Mouse (Mus musculus) left cerebral cortex, adult 8-10 months (tissue): ENCODE results near the gene Tmem14a. TPM values are rescaled to one million over a fixed set of nuclear protein-coding genes. Genes with fewer than 3 reads are reported as not detected.

Experiments used
- total RNA-seq, 4 experiments: library from RNA; stranded (reverse); gene quantifications; 2 replicates each; pipeline ENCODE4 v1.2.4; 2022

Gene Tmem14a
- total RNA-seq, 4 experiments from 2014 or later: 45.0 to 54.0 (median 49.6) TPM

Other genes with a start within 250 kb of the Tmem14a start
- 1 to 10 TPM; 1.3 to 2.1 (median 1.4) TPM for gene Tram2, start 139.3 kb upstream of the Tmem14a start, total RNA-seq
- 1 to 10 TPM; 1.3 to 3.0 (median 1.8) TPM for gene Gsta3, start 22.0 kb downstream of the Tmem14a start, total RNA-seq
- not detected for gene Khdc1a, start 131.1 kb downstream of the Tmem14a start, total RNA-seq
- not detected for gene Khdc1c, start 149.8 kb downstream of the Tmem14a start, total RNA-seq
- not detected for gene Khdc1b, start 165.0 kb downstream of the Tmem14a start, total RNA-seq